Mouse (Mus musculus) common myeloid progenitor, adult 5-6 weeks (primary cell): ENCODE measurements around the gene Tm9sf4. TPM values are rescaled to one million over a fixed set of nuclear protein-coding genes. Genes with fewer than 3 reads are reported as not detected.

Experiments used
- ATAC-seq: replicated peaks from 2 replicates; pipeline ENCODE4 v1.8.0; 2016; ENCODE audit warnings: low read depth, mild to moderate bottlenecking, moderate TSS enrichment, inconsistent platforms; ENCODE audit not compliant: poor library complexity, severe bottlenecking
- total RNA-seq: library from RNA; stranded (forward); fragments of 200-1000, 187-1606 nt; gene quantifications from 2 replicates; pipeline ENCODE4 v1.2.3, GENCODE M21; 2017

Gene Tm9sf4
- total RNA-seq, 1 experiment from 2014 or later, result 80.5 TPM

- ATAC-seq, result no peak
Observed at GRCm38 (mm10) chr2:153208149-153208548, 47.0 kb downstream of the Tm9sf4 start.

- no peak for ATAC-seq
Observed at GRCm38 (mm10) chr2:153209286-153209685, 48.2 kb downstream of the Tm9sf4 start.

- ATAC-seq, result no peak
Observed at GRCm38 (mm10) chr2:153211451-153211850, 50.3 kb downstream of the Tm9sf4 start.

DNA sequence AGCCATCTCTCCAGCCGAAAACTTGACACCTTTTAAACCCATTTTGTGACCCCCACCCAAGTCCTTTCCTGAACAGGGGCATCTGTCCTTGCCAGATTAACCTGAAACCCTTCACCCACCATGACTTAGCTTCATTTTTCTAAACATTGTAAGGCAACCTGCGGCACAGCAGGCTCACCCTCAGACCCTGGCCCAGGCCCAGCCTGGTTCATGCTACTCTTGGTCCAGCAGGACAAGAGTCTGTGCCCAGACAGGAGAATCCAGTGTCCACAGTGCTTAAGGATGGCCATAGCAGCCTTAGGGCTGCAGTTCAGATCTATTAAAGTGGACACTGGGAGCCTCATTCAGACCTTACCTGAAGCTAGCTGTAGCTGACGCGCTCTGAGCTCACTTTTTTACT lies 52.2 kb downstream of the Tm9sf4 start:
- ATAC-seq, result no peak

DNA sequence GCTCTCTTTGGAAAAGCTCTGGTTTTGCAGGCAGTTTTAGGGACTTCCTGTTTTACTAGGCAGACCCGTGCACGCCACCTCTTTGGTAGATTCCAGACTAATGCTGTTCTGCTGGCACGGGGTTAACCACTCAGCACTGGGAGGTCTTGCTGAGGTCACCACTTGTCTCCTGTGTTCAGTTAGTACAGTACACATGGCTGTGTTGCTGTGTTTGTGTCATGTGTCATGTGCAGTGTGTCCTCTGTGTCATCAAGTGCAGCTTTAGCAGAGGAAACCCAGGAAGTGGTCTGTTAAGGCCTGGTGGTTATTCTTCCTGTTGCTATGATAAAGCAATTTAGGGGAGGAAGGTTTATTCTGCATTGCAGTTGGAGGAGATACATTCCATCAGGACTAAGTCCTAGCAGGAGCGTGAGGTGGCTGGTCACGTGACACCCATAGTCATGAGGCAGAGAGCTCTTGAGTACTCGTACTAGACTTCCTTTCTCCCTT lies 53.7 kb downstream of the Tm9sf4 start:
- ATAC-seq, result peak; percentile 90

DNA sequence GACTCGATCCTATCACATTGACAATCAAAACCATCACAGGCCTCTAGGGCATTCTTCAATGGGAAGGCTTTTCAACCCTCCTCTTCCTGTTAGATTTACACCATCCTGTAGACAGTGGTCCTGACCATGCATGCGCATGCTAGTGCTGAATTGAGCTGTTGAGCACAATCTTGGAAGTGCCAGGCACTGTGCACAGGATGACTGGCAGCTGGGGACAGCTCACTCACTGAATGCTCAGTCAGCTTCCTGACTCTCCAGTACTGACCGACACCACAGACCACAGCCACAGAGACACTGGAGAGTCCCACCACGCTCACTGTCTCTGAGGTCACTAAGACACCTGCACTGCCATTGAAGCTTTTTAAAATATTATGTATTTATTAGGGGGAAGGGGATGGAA lies 54.3 kb downstream of the Tm9sf4 start:
- peak; percentile 69 for ATAC-seq

DNA sequence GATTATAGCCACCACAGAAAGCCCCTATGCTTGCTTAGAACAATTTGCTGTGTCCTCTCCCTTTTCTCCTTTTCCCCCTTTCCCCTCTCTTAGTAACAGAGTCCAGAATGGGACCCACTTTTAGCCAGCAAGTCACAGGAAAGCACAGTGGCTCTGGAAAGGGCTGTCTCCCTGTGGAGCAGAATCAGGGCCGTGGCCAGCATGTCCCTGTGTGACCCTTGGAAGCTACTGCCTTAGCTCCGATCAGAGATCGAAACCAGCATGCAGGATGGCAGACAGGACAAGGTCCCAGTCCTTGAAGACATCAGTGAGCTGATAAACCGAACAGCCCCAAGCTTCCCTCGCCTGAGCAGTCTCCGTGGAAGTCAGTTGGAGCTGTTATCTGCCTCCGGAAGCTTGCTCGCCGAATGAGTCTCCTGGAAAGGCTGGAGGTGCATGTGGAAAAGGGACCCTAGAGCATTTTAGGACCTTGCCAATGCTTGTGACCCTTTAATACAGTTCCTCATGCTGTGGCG lies 56.8 kb downstream of the Tm9sf4 start:
- no peak for ATAC-seq

- ATAC-seq, result no peak
Observed at GRCm38 (mm10) chr2:153218516-153218915, 57.4 kb downstream of the Tm9sf4 start.

DNA sequence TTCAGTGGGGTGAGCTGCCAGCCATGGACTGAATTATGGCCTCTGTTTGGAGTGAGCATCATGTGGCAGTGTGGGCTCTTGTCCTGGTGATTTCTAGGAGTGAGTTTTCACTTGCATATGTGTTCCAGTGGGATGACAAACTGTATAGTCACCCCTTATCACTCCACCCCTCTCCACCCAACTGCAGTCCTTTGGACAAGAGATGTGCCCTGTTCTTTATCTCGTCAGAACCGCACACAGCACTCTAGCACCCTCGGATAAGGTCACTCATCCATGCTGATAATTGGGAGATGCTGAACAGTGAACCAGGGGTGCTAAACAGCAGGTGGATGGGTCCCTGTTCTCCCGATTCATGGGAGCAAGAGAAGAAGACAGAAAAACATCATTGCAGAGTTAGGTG lies 60.5 kb downstream of the Tm9sf4 start:
- no peak for ATAC-seq

GRCm38 (mm10) chr2:153222130-153222529 lies 61.0 kb downstream of the Tm9sf4 start:
- ATAC-seq, result no peak

- ATAC-seq, result no peak
Observed at GRCm38 (mm10) chr2:153222566-153222965, 61.5 kb downstream of the Tm9sf4 start.

GRCm38 (mm10) chr2:153224946-153225594 lies 64.0 kb downstream of the Tm9sf4 start, which contains the start of gene Tspyl3:
Gene Tspyl3, minus strand, starts transcription at chr2:153225441.
- ATAC-seq, result peak; percentile 76

DNA sequence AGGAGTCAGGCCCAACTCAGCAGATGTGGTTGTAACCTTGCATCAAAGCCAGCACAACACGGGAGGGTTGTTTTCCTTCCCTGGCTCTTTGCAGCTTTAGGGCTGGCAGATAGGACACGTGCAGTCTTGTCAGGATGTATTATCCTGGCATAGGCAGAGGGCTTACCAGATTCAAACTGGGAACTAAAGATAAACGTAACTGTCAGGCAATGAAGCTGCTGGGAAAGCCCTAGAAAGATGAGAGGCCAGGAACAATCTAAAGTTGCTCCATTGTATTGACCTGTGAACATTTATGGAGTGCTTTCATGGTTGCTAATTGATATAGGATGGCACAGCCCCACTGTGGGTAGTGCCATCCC lies 64.5 kb downstream of the Tm9sf4 start:
- no peak for ATAC-seq

DNA sequence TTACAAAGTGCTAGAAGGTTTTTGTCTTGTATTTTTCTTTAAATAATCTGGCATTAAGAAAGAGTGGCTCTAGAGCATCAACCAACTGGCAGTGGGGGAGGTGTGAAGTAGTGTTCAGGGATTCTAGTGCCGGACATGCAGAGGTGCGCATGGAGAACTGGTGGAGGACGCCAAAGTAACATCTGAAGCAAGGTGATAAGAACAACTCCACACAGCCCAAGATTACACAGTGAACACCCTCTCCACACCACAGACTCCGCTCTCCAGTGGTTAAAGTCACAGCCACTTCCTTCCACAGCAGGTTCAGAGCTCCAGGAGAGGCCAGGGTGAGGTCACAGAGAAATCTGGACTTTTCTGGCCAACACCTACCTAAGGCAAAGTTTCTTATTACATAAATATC lies 66.9 kb downstream of the Tm9sf4 start:
- ATAC-seq, result peak; percentile 48

- no peak for ATAC-seq
Observed at GRCm38 (mm10) chr2:153228523-153228922, 67.4 kb downstream of the Tm9sf4 start.

DNA sequence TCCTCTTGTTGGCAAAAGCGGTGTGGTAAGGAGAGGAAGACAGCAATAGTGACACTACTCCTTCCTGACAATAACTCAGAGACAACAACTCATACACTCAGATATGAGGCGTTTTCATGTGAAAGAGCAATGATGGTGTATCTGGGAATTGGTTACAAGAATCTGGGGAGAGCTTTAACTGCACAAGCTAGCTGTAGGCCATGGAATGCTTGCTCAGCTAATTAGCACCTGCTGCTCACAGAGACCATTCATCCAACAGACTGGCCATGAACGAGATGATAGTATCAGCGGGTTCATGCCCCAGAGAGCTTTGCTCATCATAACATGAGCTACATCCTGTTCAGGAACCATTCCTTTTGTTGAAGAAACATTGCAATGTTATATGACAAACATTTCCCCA lies 76.1 kb downstream of the Tm9sf4 start:
- ATAC-seq, result no peak

DNA sequence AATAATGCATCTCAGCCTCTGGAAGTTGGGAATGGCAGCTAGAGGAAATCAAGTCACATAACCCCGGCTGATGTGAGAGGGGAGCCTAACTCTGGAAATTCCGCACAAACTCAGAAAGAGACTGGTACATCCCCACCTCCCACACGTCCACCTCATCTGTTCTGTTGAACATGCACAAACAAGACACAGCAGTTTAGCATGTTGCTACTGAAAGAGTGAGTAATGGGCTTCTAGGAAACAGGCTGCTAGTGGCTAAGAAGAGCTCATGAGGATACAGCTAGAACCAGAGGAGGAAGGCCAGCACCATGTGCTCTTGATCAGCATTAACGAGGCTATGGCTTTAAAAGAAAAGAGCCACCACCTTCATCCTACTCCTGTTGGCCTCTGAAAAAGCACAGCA lies 76.8 kb downstream of the Tm9sf4 start:
- no peak for ATAC-seq

GRCm38 (mm10) chr2:153238406-153238805 lies 77.3 kb downstream of the Tm9sf4 start:
- ATAC-seq, result no peak

DNA sequence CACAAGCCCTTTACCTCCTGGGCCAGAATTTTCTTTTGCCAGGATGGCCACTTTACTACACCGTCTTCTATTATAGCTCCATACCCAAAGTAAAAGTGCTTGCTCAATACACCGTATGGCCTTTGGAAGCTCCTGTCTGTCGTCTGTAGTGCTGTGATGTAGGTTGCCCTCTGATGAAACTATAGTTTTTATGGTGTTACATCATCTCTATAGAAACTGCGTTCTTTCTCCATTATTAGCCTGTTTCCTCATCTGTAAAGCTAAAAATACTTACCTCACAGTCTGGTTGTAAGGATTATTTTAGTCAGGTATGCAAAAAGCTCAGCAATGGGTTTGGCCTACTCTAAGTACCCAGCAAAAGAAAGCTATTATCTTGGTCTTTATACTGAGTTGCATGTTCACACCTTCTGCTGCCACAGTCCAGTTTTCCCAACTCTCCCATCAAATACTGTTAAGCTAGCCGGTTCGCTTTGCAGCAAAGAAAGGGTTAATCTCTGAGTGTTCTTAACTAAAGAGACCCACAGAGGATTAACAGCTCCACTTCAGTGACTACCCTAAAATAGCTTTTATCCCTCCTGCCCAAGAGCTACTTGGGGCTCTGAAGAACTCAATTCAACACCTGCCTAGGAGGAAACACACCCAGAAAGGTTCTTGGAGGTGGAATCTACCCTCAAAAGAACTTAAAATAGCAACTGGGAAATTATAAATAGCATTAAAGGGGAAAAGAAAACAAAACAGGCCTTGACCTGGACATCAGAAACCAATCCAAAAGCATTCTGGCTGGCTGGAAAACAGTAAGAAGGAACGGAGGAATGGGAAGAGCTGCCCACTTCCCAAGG lies 78.1 kb downstream of the Tm9sf4 start:
- ATAC-seq, result peak; percentile 40

GRCm38 (mm10) chr2:153239860-153240480 lies 78.9 kb downstream of the Tm9sf4 start:
- ATAC-seq, result no peak
